Mouse (Mus musculus) testis, adult 2 months (tissue): Measurements from ENCODE around the gene Angel2. TPM values are rescaled to one million over a fixed set of nuclear protein-coding genes. Genes with fewer than 3 reads are reported as not detected.

Experiments
- H3K27ac ChIP-seq: fragments of 200-500 bp; 2 replicates; pipeline ENCODE4 v1.5.1; 2012; ENCODE audit warnings: low read depth, low read length; ENCODE audit not compliant: control insufficient read depth, insufficient read depth
- H3K27me3 ChIP-seq: fragments of 200-500 bp; 2 replicates; pipeline ENCODE4 v1.6.1; 2012; ENCODE audit warnings: mild to moderate bottlenecking, low read length, moderate library complexity; ENCODE audit not compliant: control insufficient read depth, insufficient read depth
- H3K36me3 ChIP-seq: fragments of 200-500 bp; 2 replicates; pipeline ENCODE4 v1.6.1; 2012; ENCODE audit warnings: mild to moderate bottlenecking, low read length; ENCODE audit not compliant: control insufficient read depth, insufficient read depth
- H3K4me1 ChIP-seq: fragments of 200-500 bp; 2 replicates; pipeline ENCODE4 v1.6.1; 2012; ENCODE audit warnings: low read length; ENCODE audit not compliant: control insufficient read depth, insufficient read depth
- H3K4me3 ChIP-seq: fragments of 200-500 bp; 2 replicates; pipeline ENCODE4 v1.5.1; 2012; ENCODE audit warnings: low read depth, mild to moderate bottlenecking, low read length, moderate library complexity, mixed read lengths; ENCODE audit not compliant: control insufficient read depth
- CTCF ChIP-seq: fragments of 200-500 bp; IDR thresholded peaks from 2 replicates; pipeline ENCODE4 v1.5.1; 2012; ENCODE audit warnings: low read depth, mild to moderate bottlenecking, inconsistent platforms, low read length, moderate library complexity; ENCODE audit not compliant: control insufficient read depth, insufficient read depth, insufficient replicate concordance
- POLR2A ChIP-seq: fragments of 200-500 bp; IDR thresholded peaks from 2 replicates; pipeline ENCODE4 v1.6.1; 2012; ENCODE audit warnings: low read depth, mild to moderate bottlenecking, inconsistent platforms, low read length, moderate library complexity; ENCODE audit not compliant: control insufficient read depth
- polyA plus RNA-seq: library from polyadenylated mRNA; depleted of rRNA; stranded (reverse); fragments of >200 nt; gene quantifications from 2 replicates; pipeline ENCODE4 v1.2.3, GENCODE M21; 2012

The Angel2 gene
- polyA plus RNA-seq, 1 experiment = 18.6 TPM

DNA sequence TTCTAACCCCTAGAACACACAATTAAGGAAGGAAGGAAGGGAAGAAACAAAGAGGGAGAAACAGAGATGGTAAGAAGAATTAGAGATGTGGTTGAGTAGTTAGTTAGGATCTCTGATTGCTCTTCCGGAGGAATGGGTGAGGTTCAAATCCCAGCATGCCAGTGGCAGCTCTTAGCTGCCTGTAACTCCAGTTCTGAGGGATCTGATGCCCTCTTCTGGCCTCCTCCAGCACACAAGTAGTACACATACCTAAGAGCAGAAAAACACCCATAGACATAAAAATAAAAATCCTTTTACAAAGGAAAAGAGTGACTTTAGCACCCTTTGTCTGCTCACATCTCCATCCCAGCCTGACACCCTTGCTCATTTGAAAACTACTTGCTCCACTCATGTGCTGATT lies 12.3 kb upstream of the Angel2 start:
- Histone ChIP-seq H3K27me3 (no peaks in the 10 kb centered on the region), H3K27ac (no peak overlapping the region), H3K4me1 (peaks cover 5% of the 10 kb centered on the region), H3K4me3 (no peak overlapping the region), H3K36me3 (no peaks in the 10 kb centered on the region)
- TF ChIP-seq CTCF (no peak), POLR2A (no peak)

DNA sequence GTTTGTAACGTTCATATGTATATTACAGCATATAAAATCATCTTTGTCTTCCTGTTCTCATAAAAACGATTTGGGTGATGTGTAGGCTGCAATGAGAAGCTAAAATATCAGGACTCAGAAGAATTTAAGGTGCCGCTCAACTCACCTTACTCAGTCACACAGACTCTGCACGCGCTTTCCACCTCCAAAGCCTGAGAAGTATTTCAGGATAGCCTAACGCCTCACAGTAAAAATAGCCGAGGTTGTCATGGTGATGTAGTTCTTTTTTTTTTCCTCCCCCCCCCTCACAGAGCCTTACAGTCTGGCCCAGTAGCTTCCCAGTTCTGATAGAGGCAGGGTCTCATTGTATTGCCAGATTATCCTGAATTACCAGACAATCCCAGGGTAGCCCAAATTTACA lies 6.0 kb upstream of the Angel2 start:
- H3K27ac ChIP-seq = no peak overlapping the region
- no peak overlapping the region for H3K4me3 ChIP-seq
- H3K36me3 ChIP-seq = no peaks in the 10 kb centered on the region
- TF ChIP-seq CTCF = no peak
- no peak for TF ChIP-seq POLR2A
- H3K27me3 ChIP-seq = no peaks in the 10 kb centered on the region
- no peaks in the 10 kb centered on the region for H3K4me1 ChIP-seq

DNA sequence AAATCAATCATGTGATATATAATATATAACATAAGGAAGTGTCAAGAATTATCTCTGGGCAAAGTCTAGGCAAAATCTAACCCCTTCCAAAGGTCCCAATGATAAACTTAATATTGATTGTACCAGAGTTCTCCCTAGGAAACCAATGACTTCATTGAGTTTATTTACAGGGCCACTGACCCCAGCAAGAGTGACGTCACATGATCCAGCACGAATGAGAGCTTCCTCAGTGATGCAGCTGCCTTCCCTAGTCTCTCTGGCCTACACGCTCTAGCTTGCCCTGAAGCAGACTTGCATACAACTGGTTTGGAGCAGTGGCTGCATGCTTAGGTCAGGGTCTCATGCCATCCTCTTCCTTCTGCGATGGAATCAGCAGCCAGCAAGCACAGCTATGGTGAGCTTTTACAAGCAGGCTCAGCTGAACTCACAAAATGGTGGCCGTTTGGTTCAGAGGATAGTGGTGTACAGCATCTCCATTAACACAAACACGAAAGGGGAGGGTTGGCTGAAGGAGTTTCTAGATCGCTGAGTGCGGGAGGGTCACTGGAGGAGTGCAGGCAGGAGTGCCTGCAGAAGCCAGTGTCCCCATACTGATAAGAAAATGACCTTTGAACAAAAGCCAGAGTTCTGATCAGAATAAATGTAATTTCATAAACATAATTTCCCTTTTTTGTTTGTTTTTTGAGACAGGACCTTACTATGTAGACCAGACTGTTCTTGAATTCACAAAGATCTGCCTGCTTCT lies 5.0 kb upstream of the Angel2 start:
- Histone ChIP-seq H3K36me3 (no peaks in the 10 kb centered on the region), H3K4me1 (no peaks in the 10 kb centered on the region), H3K27me3 (no peaks in the 10 kb centered on the region), H3K4me3 (no peak overlapping the region), H3K27ac (no peak overlapping the region)
- no peak for TF ChIP-seq CTCF
- no peak for TF ChIP-seq POLR2A

DNA sequence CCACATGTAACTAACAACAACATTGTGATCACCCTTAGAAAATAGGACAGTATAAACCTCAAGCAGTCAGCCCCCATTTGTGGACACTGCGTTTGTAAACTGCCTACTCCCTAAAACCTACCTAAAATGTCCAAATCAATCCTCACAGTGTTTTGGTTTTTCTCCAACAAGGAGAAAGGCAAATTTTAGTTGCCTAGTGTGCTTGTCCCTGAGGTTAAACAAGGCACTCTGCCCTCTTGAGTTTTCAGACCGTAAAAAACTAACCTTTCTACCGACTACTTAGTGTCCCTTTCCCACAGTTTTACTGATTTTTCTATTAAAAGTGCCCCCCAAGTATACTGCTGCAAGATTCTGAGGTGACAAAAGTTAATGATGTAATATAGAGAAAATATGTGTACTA lies 2.4 kb downstream of the Angel2 start:
- no peak overlapping the region for H3K27ac ChIP-seq
- H3K4me1 ChIP-seq = peaks cover 5% of the 10 kb centered on the region; the same call in 1 of the 2 replicates
- no peak overlapping the region for H3K4me3 ChIP-seq
- no peak for TF ChIP-seq POLR2A
- no peak for TF ChIP-seq CTCF
- H3K36me3 ChIP-seq = no peaks in the 10 kb centered on the region
- H3K27me3 ChIP-seq = no peaks in the 10 kb centered on the region

DNA sequence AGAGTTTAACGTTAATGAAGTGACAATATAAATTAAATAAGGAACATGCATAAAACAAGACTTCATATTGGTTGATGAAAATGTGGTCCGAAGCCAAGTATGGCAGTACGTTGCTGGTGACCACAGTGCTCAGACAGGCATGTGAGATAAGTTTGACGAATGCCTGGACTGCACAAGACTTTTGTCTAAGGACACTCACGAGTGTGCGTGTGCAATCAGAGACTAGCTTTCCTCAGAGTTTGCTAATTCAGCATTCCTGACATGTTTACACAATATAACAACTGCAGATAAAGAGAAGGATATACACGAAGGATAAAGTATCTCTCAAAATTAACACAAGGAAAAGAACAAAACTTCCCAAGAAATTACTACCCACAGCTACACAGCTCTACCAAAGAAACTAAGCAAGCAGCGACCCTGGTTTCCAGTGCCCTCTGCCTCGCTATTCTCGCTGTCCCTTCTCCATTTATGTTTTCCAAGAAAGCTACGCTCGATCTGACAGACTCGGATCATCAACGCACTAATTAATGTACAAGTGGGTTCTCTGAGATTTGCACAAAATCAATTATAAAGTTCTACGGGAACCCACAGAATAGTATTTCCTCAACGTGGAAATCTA lies 2.9 kb downstream of the Angel2 start:
- Histone ChIP-seq H3K27me3 (no peaks in the 10 kb centered on the region), H3K4me1 (peaks cover 5% of the 10 kb centered on the region; the same call in 1 of the 2 replicates), H3K27ac (peak overlapping the region; percentile 96), H3K4me3 (peak overlapping the region; percentile 98), H3K36me3 (no peaks in the 10 kb centered on the region)
- no peak for TF ChIP-seq CTCF
- TF ChIP-seq POLR2A = no peak

DNA sequence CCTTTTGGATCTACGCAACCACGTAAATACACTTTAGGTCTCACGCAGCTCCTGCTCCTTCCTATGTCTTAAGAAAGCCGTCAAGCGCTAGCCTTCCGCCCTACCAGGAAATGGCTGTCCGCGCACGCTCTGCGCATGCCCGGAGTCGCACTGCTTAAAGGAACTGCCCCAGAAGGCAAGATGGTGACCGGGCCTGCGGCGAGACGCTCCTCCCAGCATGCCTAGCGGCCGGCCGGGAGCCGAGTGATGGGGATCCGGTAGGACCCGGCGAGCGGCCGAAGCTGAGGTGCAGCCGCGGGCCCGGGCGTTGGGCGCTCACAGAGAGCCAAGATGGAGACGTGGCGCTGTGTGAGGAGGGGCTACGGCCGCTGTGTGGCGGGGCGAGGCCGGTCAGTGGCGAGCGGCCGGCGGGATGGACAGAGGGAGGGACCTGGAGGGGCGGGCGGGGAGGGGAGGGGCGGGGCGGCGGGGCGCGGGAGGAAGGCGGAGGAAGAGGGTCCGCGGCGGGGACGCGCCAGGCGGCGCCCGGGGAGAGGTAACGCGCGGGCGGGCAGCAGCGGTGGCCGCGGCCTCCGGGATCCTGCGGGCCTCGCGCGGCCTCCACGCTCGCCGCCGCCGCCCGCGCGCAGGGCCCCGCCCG lies 3.6 kb downstream of the Angel2 start:
- Histone ChIP-seq H3K27ac (peak overlapping the region; percentile 96), H3K36me3 (no peaks in the 10 kb centered on the region), H3K27me3 (no peaks in the 10 kb centered on the region), H3K4me1 (peaks cover 5% of the 10 kb centered on the region; the same call in 1 of the 2 replicates), H3K4me3 (peak overlapping the region; percentile 98)
- TF ChIP-seq POLR2A (peak; percentile 70), CTCF (no peak)

DNA sequence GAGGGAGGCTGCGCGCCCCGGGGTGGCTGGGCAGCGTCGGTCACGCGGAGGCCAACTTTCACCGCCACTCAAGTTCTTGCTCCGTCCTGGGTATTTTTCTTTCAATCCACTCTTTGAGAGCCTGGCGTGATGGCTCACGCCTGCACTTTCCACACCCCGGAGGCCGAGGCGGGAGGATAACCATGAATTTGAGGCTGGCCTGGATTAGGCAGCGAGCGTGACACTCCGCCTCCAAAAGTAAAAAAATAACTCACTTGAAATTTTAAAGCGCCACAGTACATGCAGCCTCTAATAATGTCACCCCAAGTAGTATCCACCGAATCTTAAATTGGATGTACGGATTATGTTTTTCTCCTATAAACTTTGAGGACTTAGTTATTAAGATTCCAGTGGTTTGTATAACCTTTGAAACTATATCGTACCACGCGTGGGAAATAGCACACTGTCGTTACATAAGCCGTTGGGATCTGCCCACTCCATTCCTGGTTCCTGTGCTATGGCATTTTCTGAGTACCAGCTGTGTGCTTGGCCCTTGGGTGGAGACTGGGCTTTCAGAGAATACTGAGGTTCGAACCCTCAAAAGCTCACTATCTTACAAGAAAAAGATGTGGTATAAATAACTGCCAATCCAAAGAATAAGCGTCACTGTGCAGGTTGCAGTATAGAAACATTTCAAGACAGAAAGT lies 4.2 kb downstream of the Angel2 start:
- Histone ChIP-seq H3K27me3 (no peaks in the 10 kb centered on the region), H3K4me1 (peaks cover 5% of the 10 kb centered on the region; the same call in 1 of the 2 replicates), H3K4me3 (peak overlapping the region; percentile 98), H3K36me3 (no peaks in the 10 kb centered on the region), H3K27ac (peak overlapping the region; percentile 94)
- TF ChIP-seq CTCF (no peak), POLR2A (no peak)
